Mouse (Mus musculus): ENCODE results near the gene Spef1. TPM values are rescaled to one million over a fixed set of nuclear protein-coding genes. Genes with fewer than 3 reads are reported as not detected.
"Not testable (repeated sequence)": the region's sequence is repeated elsewhere in the genome, so short reads cannot be mapped to it uniquely, and the experiment has no call there.

Spef1 gene
- polyA plus RNA-seq, 1 experiment from 2014 or later, result 2.5 TPM

DNA sequence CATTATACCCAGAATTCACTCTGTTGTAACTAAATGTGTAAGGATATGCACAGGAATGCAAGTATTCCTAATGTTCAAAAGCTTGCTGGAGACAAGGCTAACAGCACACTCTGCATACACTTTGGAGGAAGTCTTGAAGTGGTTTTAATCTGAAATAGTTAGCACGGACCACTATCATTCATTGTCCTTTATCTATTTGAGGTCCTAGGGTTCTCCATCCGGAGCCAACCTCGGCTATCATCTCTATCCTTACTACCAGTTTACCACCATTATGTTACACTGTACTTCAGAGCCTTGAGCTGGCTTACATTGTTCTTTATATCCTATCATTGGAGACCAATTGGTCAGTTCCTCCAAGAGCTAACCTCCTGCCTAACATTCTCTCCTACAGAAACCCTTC lies 40.2 kb upstream of the Spef1 start:
- no peak for DNase-seq (ENCODE audit: low spot score)
- Histone ChIP-seq H3K9ac (ENCODE audit: low read length) (no peak overlapping the region), H3K36me3 (ENCODE audit: control insufficient read depth, insufficient read depth, low read length) (no peaks in the 10 kb centered on the region), H3K9me3 (ENCODE audit: control insufficient read depth, low read length) (no peaks in the 10 kb centered on the region), H3K4me3 (ENCODE audit: low read depth, low read length) (no peak overlapping the region), H3K4me1 (replicated peaks; ENCODE audit: control insufficient read depth, insufficient read depth) (no peaks in the 10 kb centered on the region), H3K27ac (replicated peaks) (no peak overlapping the region), H3K27me3 (ENCODE audit: control insufficient read depth, insufficient read depth, low read length) (no peaks in the 10 kb centered on the region), H3K4me2 (replicated peaks; ENCODE audit: low read depth) (no peak overlapping the region)
- 85% methylated on average over 3 of the region's 3 CpGs for WGBS
- TF ChIP-seq EP300 (optimal IDR thresholded peaks at IDR 0.05) (no peak), CTCF (IDR thresholded peaks at IDR 0.05; ENCODE audit: low read depth) (no peak)
- ATAC-seq (ENCODE audit: low FRiP score, low TSS enrichment), result no peak

- not testable (repeated sequence) for ATAC-seq (ENCODE audit: low FRiP score, low TSS enrichment); H3K27ac ChIP-seq (replicated peaks); DNase-seq (ENCODE audit: low spot score); H3K4me2 ChIP-seq (replicated peaks; ENCODE audit: low read depth); H3K4me3 ChIP-seq (ENCODE audit: low read depth, low read length); H3K9me3 ChIP-seq (ENCODE audit: control insufficient read depth, low read length); H3K36me3 ChIP-seq (ENCODE audit: control insufficient read depth, insufficient read depth, low read length); H3K4me1 ChIP-seq (replicated peaks; ENCODE audit: control insufficient read depth, insufficient read depth); H3K9ac ChIP-seq (ENCODE audit: low read length); H3K27me3 ChIP-seq (ENCODE audit: control insufficient read depth, insufficient read depth, low read length)
- 50% methylated on average over 2 of the region's 2 CpGs for WGBS
Measured at GRCm38 (mm10) chr2:131226669-131227068, 39.6 kb upstream of the Spef1 start.

DNA sequence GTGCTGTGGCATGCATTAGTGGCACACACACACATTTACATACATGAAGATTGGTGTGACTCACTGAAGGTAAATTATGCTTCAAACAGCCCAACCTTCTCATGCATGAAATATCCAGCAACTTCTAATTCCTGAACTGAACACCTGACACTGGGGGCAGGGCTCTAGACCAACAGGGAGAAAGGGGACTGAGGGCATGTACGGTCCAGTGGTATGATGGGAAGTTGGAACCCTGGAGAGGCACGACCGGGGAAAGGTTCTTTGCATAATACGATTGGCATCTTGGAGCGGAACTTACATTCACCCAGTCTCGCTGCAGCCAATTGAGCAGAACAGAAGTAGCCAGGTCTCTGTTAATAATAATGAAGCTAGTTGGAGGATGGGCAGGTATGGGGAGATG lies 38.1 kb upstream of the Spef1 start:
- 87% methylated on average over 6 of the region's 6 CpGs for WGBS
- Histone ChIP-seq H3K4me1 (replicated peaks; ENCODE audit: control insufficient read depth, insufficient read depth) (no peaks in the 10 kb centered on the region), H3K36me3 (ENCODE audit: control insufficient read depth, insufficient read depth, low read length) (no peaks in the 10 kb centered on the region), H3K27me3 (ENCODE audit: control insufficient read depth, insufficient read depth, low read length) (no peaks in the 10 kb centered on the region), H3K9me3 (ENCODE audit: control insufficient read depth, low read length) (no peaks in the 10 kb centered on the region), H3K4me3 (ENCODE audit: low read depth, low read length) (no peak overlapping the region), H3K9ac (ENCODE audit: low read length) (no peak overlapping the region), H3K27ac (replicated peaks) (no peak overlapping the region), H3K4me2 (replicated peaks; ENCODE audit: low read depth) (no peak overlapping the region)
- ATAC-seq (ENCODE audit: low FRiP score, low TSS enrichment) (no peak), DNase-seq (ENCODE audit: low spot score) (no peak)
- TF ChIP-seq EP300 (optimal IDR thresholded peaks at IDR 0.05) (no peak), CTCF (IDR thresholded peaks at IDR 0.05; ENCODE audit: low read depth) (no peak)

GRCm38 (mm10) chr2:131223569-131223968 lies 36.5 kb upstream of the Spef1 start:
- Histone ChIP-seq H3K4me1 (replicated peaks; ENCODE audit: control insufficient read depth, insufficient read depth) (no peaks in the 10 kb centered on the region), H3K4me3 (ENCODE audit: low read depth, low read length) (no peak overlapping the region), H3K9ac (ENCODE audit: low read length) (no peak overlapping the region), H3K27ac (replicated peaks) (no peak overlapping the region), H3K36me3 (ENCODE audit: control insufficient read depth, insufficient read depth, low read length) (no peaks in the 10 kb centered on the region), H3K4me2 (replicated peaks; ENCODE audit: low read depth) (no peak overlapping the region), H3K27me3 (ENCODE audit: control insufficient read depth, insufficient read depth, low read length) (no peaks in the 10 kb centered on the region), H3K9me3 (ENCODE audit: control insufficient read depth, low read length) (no peaks in the 10 kb centered on the region)
- DNase-seq (ENCODE audit: low spot score) (no peak), ATAC-seq (ENCODE audit: low FRiP score, low TSS enrichment) (no peak)
- no peak for TF ChIP-seq EP300 (optimal IDR thresholded peaks at IDR 0.05)
- TF ChIP-seq CTCF (IDR thresholded peaks at IDR 0.05; ENCODE audit: low read depth), result no peak
- 61% methylated on average over 1 of the region's 1 CpGs for WGBS

DNA sequence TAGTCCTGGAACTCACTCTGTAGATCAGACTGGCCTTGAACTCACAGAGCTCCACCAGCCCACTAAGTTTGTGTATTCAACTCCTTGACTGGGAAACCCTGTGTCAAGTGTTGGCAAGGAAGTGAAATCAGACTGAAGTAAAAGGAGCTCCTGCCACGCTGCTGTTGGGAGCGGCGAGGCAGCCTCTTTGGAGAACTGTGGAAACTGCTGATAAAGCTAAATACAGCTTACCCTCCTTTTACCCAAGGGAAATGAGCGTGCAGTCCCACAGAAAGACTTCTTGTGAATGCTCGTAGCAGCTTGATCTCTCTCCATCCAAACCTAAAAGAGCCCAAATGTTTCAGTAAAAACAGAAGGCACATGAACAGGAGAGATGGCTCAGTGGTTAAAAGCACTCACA lies 35.5 kb upstream of the Spef1 start:
- Histone ChIP-seq H3K27ac (replicated peaks) (no peak overlapping the region), H3K9ac (ENCODE audit: low read length) (no peak overlapping the region), H3K9me3 (ENCODE audit: control insufficient read depth, low read length) (no peaks in the 10 kb centered on the region), H3K36me3 (ENCODE audit: control insufficient read depth, insufficient read depth, low read length) (no peaks in the 10 kb centered on the region), H3K4me1 (replicated peaks; ENCODE audit: control insufficient read depth, insufficient read depth) (no peaks in the 10 kb centered on the region), H3K4me2 (replicated peaks; ENCODE audit: low read depth) (no peak overlapping the region), H3K27me3 (ENCODE audit: control insufficient read depth, insufficient read depth, low read length) (no peaks in the 10 kb centered on the region), H3K4me3 (ENCODE audit: low read depth, low read length) (no peak overlapping the region)
- WGBS, result 32% methylated on average over 5 of the region's 5 CpGs
- TF ChIP-seq CTCF (IDR thresholded peaks at IDR 0.05; ENCODE audit: low read depth) (no peak), EP300 (optimal IDR thresholded peaks at IDR 0.05) (no peak)
- DNase-seq (ENCODE audit: low spot score) (no peak), ATAC-seq (ENCODE audit: low FRiP score, low TSS enrichment) (no peak)

GRCm38 (mm10) chr2:131221853-131222515 lies 34.9 kb upstream of the Spef1 start:
- no peak for ATAC-seq (ENCODE audit: low FRiP score, low TSS enrichment)
- no peak for TF ChIP-seq CTCF (IDR thresholded peaks at IDR 0.05; ENCODE audit: low read depth)
- TF ChIP-seq EP300 (optimal IDR thresholded peaks at IDR 0.05), result no peak
- H3K4me3 ChIP-seq (ENCODE audit: low read depth, low read length), result no peak overlapping the region
- no peak overlapping the region for H3K9ac ChIP-seq (ENCODE audit: low read length)
- H3K36me3 ChIP-seq (ENCODE audit: control insufficient read depth, insufficient read depth, low read length), result no peaks in the 10 kb centered on the region
- no peak overlapping the region for H3K4me2 ChIP-seq (replicated peaks; ENCODE audit: low read depth)
- no peaks in the 10 kb centered on the region for H3K4me1 ChIP-seq (replicated peaks; ENCODE audit: control insufficient read depth, insufficient read depth)
- no peaks in the 10 kb centered on the region for H3K9me3 ChIP-seq (ENCODE audit: control insufficient read depth, low read length)
- WGBS, result 59% methylated on average over 3 of the region's 3 CpGs
- no peak for DNase-seq (ENCODE audit: low spot score)
- H3K27me3 ChIP-seq (ENCODE audit: control insufficient read depth, insufficient read depth, low read length), result no peaks in the 10 kb centered on the region
- no peak overlapping the region for H3K27ac ChIP-seq (replicated peaks)

Data from stomach, postnatal 0 days (tissue).